Mouse (Mus musculus) embryonic stem cell, embryonic (primary cell): ENCODE measurements around the gene Stk4.

Experiments
- CTCF ChIA-PET, 4 experiments: fragments of 300-600 bp in 2 of 4; fragments of 350-600 bp in 2 of 4; sonication (Branson Sonifier 250); formaldehyde crosslinking; loops; one replicate each; lab custom pipeline; 2022; ENCODE audit warnings: inconsistent platforms in 2 of 4; lab: Charles Lee
- POLR2A ChIA-PET, 4 experiments: fragments of 300-600 bp in 2 of 4; fragments of 350-600 bp in 2 of 4; sonication (Branson Sonifier 250); formaldehyde crosslinking; loops; one replicate each; lab custom pipeline; 2022; ENCODE audit warnings: antibody characterized with exemption in 4 of 4, inconsistent platforms in 1 of 4; lab: Charles Lee

Stk4 gene

GRCm38 (mm10) chr2:164174649-164175395, 104.7 kb downstream of the Stk4 start:
- ChIA-PET POLR2A (interaction anchor here in 2 of 4 experiments (0.6 to 1.2 kb wide), 4 partner anchors 10 to 180 kb away, joined by 3 read pairs; partner anchors contain the start of genes Stk4 (in 1 of the 2) and Tomm34 (in 1 of the 2)), CTCF (interaction anchor here in 2 of 4 experiments (0.6 to 0.7 kb wide), 2 partner anchors 52 to 372 kb away, joined by 3 to 4 read pairs; no protein-coding TSS in a partner anchor)

- POLR2A ChIA-PET, result interaction anchor here in 1 of 4 experiments (0.6 to 1.2 kb wide), 3 partner anchors 35 to 106 kb away, joined by 3 read pairs; partner anchors contain the start of genes Stk4 and Tomm34
- CTCF ChIA-PET, result interaction anchor here in 1 of 4 experiments (0.6 kb wide), 1 partner anchor 216 kb away, joined by 10 read pairs; no protein-coding TSS in a partner anchor
These were observed 105.7 kb downstream of the Stk4 start for GRCm38 (mm10) chr2:164175850-164176249.

- POLR2A ChIA-PET, result no interaction called here
- CTCF ChIA-PET, result interaction anchor here in 2 of 4 experiments (0.6 to 0.9 kb wide), 3 partner anchors 9 to 420 kb away, joined by 3 to 14 read pairs (median 3); no protein-coding TSS in a partner anchor
These were observed 107.7 kb downstream of the Stk4 start for GRCm38 (mm10) chr2:164177831-164178230.

GRCm38 (mm10) chr2:164180124-164180523, 110.0 kb downstream of the Stk4 start:
- POLR2A ChIA-PET, result interaction anchor here in 2 of 4 experiments (0.6 to 1.4 kb wide), 8 partner anchors 9 to 86 kb away, joined by 3 to 11 read pairs (median 4); partner anchors contain the start of gene Kcns1 (in 1 of the 2)
- CTCF ChIA-PET, result interaction anchor here (0.5 to 2.3 kb wide), 20 partner anchors 10 to 1679 kb away, joined by 3 to 14 read pairs (median 3); partner anchors contain the start of genes Kcns1 (in 2 of the 4) and Wfdc12 (in 1 of the 4)

GRCm38 (mm10) chr2:164180770-164181169, 110.6 kb downstream of the Stk4 start:
- CTCF ChIA-PET, result interaction anchor here in 3 of 4 experiments (0.5 to 2.3 kb wide), 9 partner anchors 10 to 161 kb away, joined by 3 to 14 read pairs (median 3); partner anchors contain the start of gene Kcns1 (in 2 of the 3)
- POLR2A ChIA-PET, result interaction anchor here in 2 of 4 experiments (0.6 to 1.4 kb wide), 6 partner anchors 12 to 85 kb away, joined by 3 to 11 read pairs (median 4); no protein-coding TSS in a partner anchor

GRCm38 (mm10) chr2:164182692-164183255, 112.7 kb downstream of the Stk4 start, which contains the start of gene Wfdc5:
Wfdc5 (minus strand) TSS chr2:164182742.
- ChIA-PET CTCF (no interaction called here), POLR2A (interaction anchor here in 1 of 4 experiments (0.5 to 1.4 kb wide), 2 partner anchors 37 to 490 kb away, joined by 3 to 4 read pairs; no protein-coding TSS in a partner anchor)

GRCm38 (mm10) chr2:164183340-164183739, 113.2 kb downstream of the Stk4 start:
- ChIA-PET POLR2A (interaction anchor here in 1 of 4 experiments (1.4 kb wide), 2 partner anchors 37 to 38 kb away, joined by 3 to 4 read pairs; no protein-coding TSS in a partner anchor), CTCF (no interaction called here)

- POLR2A ChIA-PET, result interaction anchor here in 2 of 4 experiments (0.9 to 1.4 kb wide), 4 partner anchors 9 to 126 kb away, joined by 3 read pairs; no protein-coding TSS in a partner anchor
- CTCF ChIA-PET, result interaction anchor here in 1 of 4 experiments (1.0 to 1.1 kb wide), 2 partner anchors 16 to 206 kb away, joined by 3 read pairs; no protein-coding TSS in a partner anchor
These were observed 114.1 kb downstream of the Stk4 start for GRCm38 (mm10) chr2:164184145-164184719.

- POLR2A ChIA-PET, result no interaction called here
- CTCF ChIA-PET, result interaction anchor here in 1 of 4 experiments (0.7 kb wide), 1 partner anchor 11 kb away, joined by 3 read pairs; no protein-coding TSS in a partner anchor
These were observed 118.6 kb downstream of the Stk4 start for GRCm38 (mm10) chr2:164188722-164189121.

GRCm38 (mm10) chr2:164190576-164190975, 120.5 kb downstream of the Stk4 start, which contains the start of gene Wfdc12:
Wfdc12 (minus strand) TSS chr2:164190608.
- ChIA-PET CTCF (interaction anchor here in 1 of 4 experiments (1.1 kb wide), 1 partner anchor 11 kb away, joined by 3 read pairs; no protein-coding TSS in a partner anchor), POLR2A (no interaction called here)

- ChIA-PET POLR2A (no interaction called here), CTCF (no interaction called here)
These were observed 122.2 kb downstream of the Stk4 start for GRCm38 (mm10) chr2:164192279-164192678.

GRCm38 (mm10) chr2:164194959-164195630, 125.0 kb downstream of the Stk4 start:
- POLR2A ChIA-PET, result interaction anchor here in 1 of 4 experiments (0.7 kb wide), 1 partner anchor 475 kb away, joined by 3 read pairs; no protein-coding TSS in a partner anchor
- CTCF ChIA-PET, result interaction anchor here in 1 of 4 experiments (1.2 kb wide), 1 partner anchor 195 kb away, joined by 4 read pairs; no protein-coding TSS in a partner anchor

GRCm38 (mm10) chr2:164195971-164196699, 126.0 kb downstream of the Stk4 start:
- CTCF ChIA-PET, result interaction anchor here in 1 of 4 experiments (1.2 kb wide), 1 partner anchor 194 kb away, joined by 4 read pairs; no protein-coding TSS in a partner anchor
- POLR2A ChIA-PET, result no interaction called here

GRCm38 (mm10) chr2:164196700-164196990, 126.5 kb downstream of the Stk4 start:
- POLR2A ChIA-PET, result no interaction called here
- CTCF ChIA-PET, result interaction anchor here in 1 of 4 experiments (1.2 kb wide), 1 partner anchor 193 kb away, joined by 4 read pairs; no protein-coding TSS in a partner anchor

- ChIA-PET POLR2A (interaction anchor here in 1 of 4 experiments (0.6 kb wide), 2 partner anchors 35 to 87 kb away, joined by 3 read pairs; no protein-coding TSS in a partner anchor), CTCF (no interaction called here)
These were observed 129.7 kb downstream of the Stk4 start, which contains the start of gene Wfdc15a for GRCm38 (mm10) chr2:164199626-164200327. Wfdc15a (minus strand) TSS chr2:164200130.
